Mouse (Mus musculus) naive thymus-derived CD4-positive, alpha-beta T cell, adult 2 months (primary cell): ENCODE data around the gene Hbp1.

Source experiments
- DNase-seq: peaks from one replicate; pipeline ENCODE4 v3.0.0-alpha.2; 2011; ENCODE audit warnings: low read depth

Gene Hbp1

GRCm38 (mm10) chr12:31949759-31950658 is at the start of gene Hbp1:
Gene Hbp1 (minus strand): TSS chr12:31950535.
- peak; percentile 99 for DNase-seq

GRCm38 (mm10) chr12:31998706-31999105 is 48.4 kb upstream of the Hbp1 start:
- DNase-seq, result no peak

GRCm38 (mm10) chr12:31997328-31997878 is 47.1 kb upstream of the Hbp1 start:
- no peak for DNase-seq

GRCm38 (mm10) chr12:31996877-31997276 is 46.5 kb upstream of the Hbp1 start:
- DNase-seq, result peak; percentile 49

- no peak for DNase-seq
These were observed 40.2 kb upstream of the Hbp1 start for GRCm38 (mm10) chr12:31990575-31990974.

GRCm38 (mm10) chr12:31989726-31990125 is 39.4 kb upstream of the Hbp1 start:
- no peak for DNase-seq

GRCm38 (mm10) chr12:31986463-31986862 is 36.1 kb upstream of the Hbp1 start:
- no peak for DNase-seq

GRCm38 (mm10) chr12:31985738-31986137 is 35.4 kb upstream of the Hbp1 start:
- no peak for DNase-seq

GRCm38 (mm10) chr12:31984664-31985063 is 34.3 kb upstream of the Hbp1 start:
- DNase-seq, result no peak

GRCm38 (mm10) chr12:31984206-31984605 is 33.9 kb upstream of the Hbp1 start:
- DNase-seq, result no peak

- DNase-seq, result no peak
These were observed 33.4 kb upstream of the Hbp1 start for GRCm38 (mm10) chr12:31983769-31984168.

GRCm38 (mm10) chr12:31983238-31983637 is 32.9 kb upstream of the Hbp1 start:
- no peak for DNase-seq

GRCm38 (mm10) chr12:31977613-31978195 is 27.4 kb upstream of the Hbp1 start:
- DNase-seq, result no peak

- DNase-seq, result peak; percentile 34
These were observed 26.2 kb upstream of the Hbp1 start for GRCm38 (mm10) chr12:31976544-31976943.

- DNase-seq, result no peak
These were observed 23.3 kb upstream of the Hbp1 start for GRCm38 (mm10) chr12:31973473-31974172.

GRCm38 (mm10) chr12:31971547-31971946 is 21.2 kb upstream of the Hbp1 start:
- DNase-seq, result no peak

GRCm38 (mm10) chr12:31969111-31969510 is 18.8 kb upstream of the Hbp1 start:
- no peak for DNase-seq

- DNase-seq, result peak; percentile 87
These were observed 17.2 kb upstream of the Hbp1 start for GRCm38 (mm10) chr12:31967536-31967935.

GRCm38 (mm10) chr12:31966405-31966804 is 16.1 kb upstream of the Hbp1 start:
- no peak for DNase-seq

- DNase-seq, result no peak
These were observed 15.3 kb upstream of the Hbp1 start for GRCm38 (mm10) chr12:31965517-31966212.

- no peak for DNase-seq
These were observed 13.7 kb upstream of the Hbp1 start for GRCm38 (mm10) chr12:31964074-31964473.

GRCm38 (mm10) chr12:31955843-31956242 is 5.5 kb upstream of the Hbp1 start:
- no peak for DNase-seq
